Mouse (Mus musculus): ENCODE results near the gene Pimreg.

- TF ChIP-seq POLR2A (IDR thresholded peaks at IDR 0.05; ENCODE audit: borderline replicate concordance, low read depth, low read length) (no peak), CTCF (IDR thresholded peaks at IDR 0.05; ENCODE audit: low read depth, low read length) (no peak)
Measured at GRCm38 (mm10) chr11:72041768-72042607, at the start of gene Pimreg.
